In the genomic region with DNA sequence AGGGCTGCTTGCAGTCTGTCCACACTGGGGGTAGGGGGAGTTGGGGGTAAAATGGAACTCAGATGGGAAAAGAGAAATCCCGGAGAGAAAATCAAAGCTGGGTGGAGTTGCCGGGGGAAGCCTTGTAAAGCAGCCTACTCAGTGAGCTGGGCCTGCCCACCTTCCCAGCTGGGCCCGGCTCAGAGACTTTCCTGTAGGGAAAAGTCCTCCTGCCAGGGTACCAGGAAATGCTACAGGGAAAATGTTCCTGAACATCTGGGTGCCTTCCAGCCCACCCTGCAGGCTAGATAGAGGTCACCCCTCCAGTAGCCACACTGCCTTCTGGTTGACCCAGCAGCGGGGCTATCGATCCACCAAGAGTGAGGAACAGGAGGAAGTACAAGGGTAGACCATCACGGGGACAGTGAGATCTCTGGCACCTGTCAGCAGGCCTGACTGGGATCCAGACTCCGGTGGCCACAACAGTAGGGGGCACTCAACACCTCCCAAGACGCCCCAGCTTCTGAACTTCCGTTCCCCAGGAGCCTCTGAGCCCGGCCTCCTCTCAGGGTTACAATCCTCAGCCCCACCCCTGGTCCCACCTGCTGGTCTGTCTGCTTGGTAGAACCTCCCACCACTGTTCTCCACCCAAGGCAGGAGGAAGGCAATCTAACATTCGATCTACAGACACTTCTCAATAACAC, we compare ENCODE assay signal across 11 mouse cellular contexts. TPM values are rescaled to one million over a fixed set of nuclear protein-coding genes. Genes with fewer than 3 reads are reported as not detected.
DNase-seq lines count a peak whose midpoint lies in the region; ATAC-seq lines count a peak whose summit lies in the region.
"Had no signal": no experiment of that assay in that cellular context is flagged by ENCODE, and none has a peak within 500 bp of the region (broad histone marks: within the 10 kb centered on the region; RNA-seq: fewer than 3 reads in every experiment).

No protein-coding gene starts in this region.

- DNase-seq in midbrain, embryonic 10.5 days (ENCODE audit: low spot score), result no peak
- DNase-seq in liver, embryonic 11.5 days (ENCODE audit: low spot score), result no peak
- peak; percentile 83 for DNase-seq in thymus, postnatal 0 days (ENCODE audit: low spot score)
- DNase-seq in retina, postnatal 1 day, result no peak
- DNase-seq in right cerebral cortex, adult 18-20 months, result no peak
- DNase-seq: cerebellum, postnatal 36 days; gastrocnemius, postnatal 10 days had no signal

- peaks cover 28% of the 10 kb centered on the region; the same call in 1 of the 2 replicates for H3K27me3 ChIP-seq in midbrain, embryonic 10.5 days (ENCODE audit: low read depth, poor library complexity, severe bottlenecking)
- H3K27me3 ChIP-seq in midbrain, embryonic 16.5 days (ENCODE audit: control insufficient read depth, insufficient read depth, low read depth, low read length), result no peaks in the 10 kb centered on the region
- H3K27me3 ChIP-seq in liver, embryonic 11.5 days (replicated peaks; ENCODE audit: control insufficient read depth, insufficient read depth, low read length), result no peaks in the 10 kb centered on the region

- 0 out of 2 replicates have a peak overlapping the region, but pooled peaks have one; percentile 55 for H3K27ac ChIP-seq in midbrain, embryonic 10.5 days (replicated peaks)
- no peak overlapping the region for H3K27ac ChIP-seq in midbrain, embryonic 16.5 days (ENCODE audit: low read length)
- H3K27ac ChIP-seq in liver, embryonic 11.5 days (ENCODE audit: low read depth, low read length), result no peak overlapping the region
- H3K27ac ChIP-seq: midbrain, embryonic 12.5 days had no signal

- no peak for ATAC-seq in midbrain, embryonic 16.5 days
- peak; percentile 61 for ATAC-seq in activated CD4-positive, CD25-positive, alpha-beta regulatory T cell, adult 4 months
- ATAC-seq in liver, embryonic 11.5 days (replicated peaks; ENCODE audit: low FRiP score), result peak; percentile 60; the same call in 1 of the 2 replicates
- no peak for ATAC-seq in erythroid progenitor cell, adult 5-6 weeks (replicated peaks; ENCODE audit: low FRiP score, poor library complexity, severe bottlenecking)

- no peak overlapping the region for H3K9ac ChIP-seq in midbrain, embryonic 16.5 days (ENCODE audit: low read depth, low read length)
- H3K9ac ChIP-seq in liver, embryonic 11.5 days (ENCODE audit: low read depth, low read length), result no peak overlapping the region
- H3K9ac ChIP-seq: midbrain, embryonic 12.5 days had no signal

- 81% methylated on average over 11 of the region's 11 CpGs for WGBS in midbrain, embryonic 10.5 days
- WGBS in midbrain, embryonic 16.5 days, result 78% methylated on average over 11 of the region's 11 CpGs
- 66% methylated on average over 11 of the region's 11 CpGs for WGBS in liver, embryonic 11.5 days

- no peak overlapping the region for H3K4me2 ChIP-seq in midbrain, embryonic 16.5 days (ENCODE audit: low read length)
- no peak overlapping the region for H3K4me2 ChIP-seq in liver, embryonic 11.5 days
- H3K4me2 ChIP-seq: midbrain, embryonic 12.5 days had no signal

- H3K9me3 ChIP-seq in midbrain, embryonic 10.5 days (replicated peaks), result no peaks in the 10 kb centered on the region
- no peaks in the 10 kb centered on the region for H3K9me3 ChIP-seq in midbrain, embryonic 16.5 days (replicated peaks; ENCODE audit: control insufficient read depth, low read length, poor library complexity, severe bottlenecking)
- H3K9me3 ChIP-seq in liver, embryonic 11.5 days (ENCODE audit: control insufficient read depth, low read length), result no peaks in the 10 kb centered on the region
- H3K9me3 ChIP-seq: midbrain, embryonic 12.5 days had no signal

- peaks cover 34% of the 10 kb centered on the region for H3K4me1 ChIP-seq in midbrain, embryonic 10.5 days
- no peaks in the 10 kb centered on the region for H3K4me1 ChIP-seq in midbrain, embryonic 16.5 days (ENCODE audit: control insufficient read depth, insufficient read depth, low read length)
- peaks cover 9% of the 10 kb centered on the region; the same call in 1 of the 2 replicates for H3K4me1 ChIP-seq in liver, embryonic 11.5 days (replicated peaks; ENCODE audit: control insufficient read depth, insufficient read depth, low read length)

- H3K4me3 ChIP-seq in midbrain, embryonic 10.5 days, result no peak overlapping the region
- no peak overlapping the region for H3K4me3 ChIP-seq in midbrain, embryonic 16.5 days (ENCODE audit: low read depth, low read length)
- H3K4me3 ChIP-seq in liver, embryonic 11.5 days (ENCODE audit: low read depth, low read length), result no peak overlapping the region
- H3K4me3 ChIP-seq: midbrain, embryonic 12.5 days had no signal

- H3K36me3 ChIP-seq in midbrain, embryonic 10.5 days, result 0 out of 2 replicates have a peak, but pooled peaks cover 4% of the 10 kb centered on the region
- H3K36me3 ChIP-seq in midbrain, embryonic 16.5 days (ENCODE audit: control insufficient read depth, insufficient read depth, low read length), result no peaks in the 10 kb centered on the region
- H3K36me3 ChIP-seq in liver, embryonic 11.5 days (ENCODE audit: control insufficient read depth, insufficient read depth, low read length), result no peaks in the 10 kb centered on the region
- H3K36me3 ChIP-seq: midbrain, embryonic 12.5 days had no signal

RNA-seq across cellular contexts. Expression of a gene that starts 51.5 kb away (rescaled TPM):
- polyA plus RNA-seq in midbrain, embryonic 10.5 days (2016; fragmentation: Nextera tagmentation; extraction: Ambion mirVana), result 1.7 TPM in 2 replicates
- 1.5 and 1.8 TPM in 2 replicates for polyA plus RNA-seq in midbrain, embryonic 16.5 days (2015; fragmentation: Nextera tagmentation; extraction: Ambion mirVana)
- polyA plus RNA-seq in activated CD4-positive, CD25-positive, alpha-beta regulatory T cell, adult 4 months (2017; shearing (Covaris generic)), result under 1 TPM; 0.60 to 0.79 TPM
- polyA plus RNA-seq in liver, embryonic 11.5 days (2014; fragmentation: Nextera tagmentation; extraction: Ambion mirVana), result 2.9 and 3.6 TPM in 2 replicates
- polyA plus RNA-seq in thymus, postnatal 0 days (2015; fragmentation: Nextera tagmentation; extraction: Ambion mirVana), result 2.0 and 2.6 TPM in 2 replicates
- 3.2 and 6.3 TPM in 2 replicates for total RNA-seq in erythroid progenitor cell, adult 5-6 weeks (2015; ENCODE audit: low replicate concordance)
- 1.0 and 1.1 TPM in 2 replicates for total RNA-seq in erythroid progenitor cell, adult 5-6 weeks (2017; ENCODE audit: low replicate concordance)

Comparison
In these comparisons a context has a peak if more than half of its experiments do, and no peak if none do; other contexts are left out.
1. ATAC-seq: peak in activated CD4-positive, CD25-positive, alpha-beta regulatory T cell, adult 4 months (single experiment) and liver, embryonic 11.5 days (single experiment); none in midbrain, embryonic 16.5 days (single experiment) and erythroid progenitor cell, adult 5-6 weeks (single experiment).